Mouse (Mus musculus) megakaryocyte, embryonic 14.5 days (primary cell): ENCODE data around the gene Fbxl18.
"Not testable (repeated sequence)": the region's sequence is repeated elsewhere in the genome, so short reads cannot be mapped to it uniquely, and the experiment has no call there.

Experiments
- FLI1 ChIP-seq: IDR thresholded peaks from 2 replicates; pipeline ENCODE4 v1.6.1; 2012; ENCODE audit warnings: low read length, inconsistent platforms, mixed read lengths
- GATA1 ChIP-seq: IDR thresholded peaks from 3 replicates; pipeline ENCODE4 v1.6.1; 2012; ENCODE audit warnings: mixed read lengths, low read length, inconsistent platforms, borderline replicate concordance

- TF ChIP-seq GATA1, FLI1: not testable (repeated sequence)
Measured at GRCm38 (mm10) chr5:142837427-142837826, 57.8 kb downstream of the Fbxl18 start.
